Mouse (Mus musculus) embryo, embryonic 10 days (tissue): ENCODE results near the gene Foxr2.

ENCODE experiments used
- DNase-seq: peaks from one replicate; pipeline ENCODE4 v3.0.0-alpha.2; 2015; ENCODE audit warnings: low spot score

The Foxr2 gene

GRCm38 (mm10) chrX:153118486-153118885 lies at the start of gene Foxr2:
Gene Foxr2, plus strand, starts transcription at chrX:153118786.
- DNase-seq = no peak

- no peak for DNase-seq
Measured at GRCm38 (mm10) chrX:153119013-153119412, 427 bp downstream of the Foxr2 start.

- DNase-seq = peak; percentile 85
Measured at GRCm38 (mm10) chrX:153139734-153140515, 21.3 kb downstream of the Foxr2 start, which contains the start of gene Rragb. Gene Rragb, plus strand, starts transcription at chrX:153139981.

GRCm38 (mm10) chrX:153142656-153143055 lies 24.1 kb downstream of the Foxr2 start:
- no peak for DNase-seq

- DNase-seq = no peak
Measured at GRCm38 (mm10) chrX:153151766-153152165, 33.2 kb downstream of the Foxr2 start.

- peak; percentile 24 for DNase-seq
Measured at GRCm38 (mm10) chrX:153155322-153155721, 36.7 kb downstream of the Foxr2 start.

- DNase-seq = peak; percentile 8
Measured at GRCm38 (mm10) chrX:153174786-153175185, 56.2 kb downstream of the Foxr2 start.

- no peak for DNase-seq
Measured at GRCm38 (mm10) chrX:153182221-153182620, 63.6 kb downstream of the Foxr2 start.
